Mouse (Mus musculus) urinary bladder, postnatal 14 days (tissue): ENCODE measurements at regions not wholly inside any gene's neighbourhood (a gene's known extent, or its start where the extent isn't known, plus 50 kb on each side); places are given as distances from the start of the nearest gene placed in this dataset.

Experiments used
- DNase-seq: peaks from one replicate; pipeline ENCODE4 v3.0.0; 2021; ENCODE audit warnings: low spot score

DNA sequence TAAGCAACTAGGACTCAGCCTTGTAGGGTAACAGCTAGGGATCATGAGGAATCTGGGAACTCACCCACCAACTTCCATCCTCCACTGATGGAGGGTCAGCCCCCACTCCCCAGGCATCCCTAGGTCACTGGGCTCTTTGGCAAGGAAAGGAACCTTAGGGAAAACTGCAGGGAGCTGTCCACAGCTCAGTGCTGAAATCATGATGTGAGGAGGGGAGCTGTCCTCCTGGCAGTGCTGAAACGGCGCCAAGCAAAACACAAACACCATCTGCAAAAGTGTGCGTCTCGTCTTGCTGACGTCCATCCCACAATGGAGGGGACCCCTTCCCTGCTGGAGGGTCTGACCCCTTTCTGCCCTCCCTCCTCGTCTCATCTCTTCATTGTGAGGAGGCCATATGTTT, 68.6 kb upstream of the Rph3a start:
- DNase-seq: peak; percentile 64

DNA sequence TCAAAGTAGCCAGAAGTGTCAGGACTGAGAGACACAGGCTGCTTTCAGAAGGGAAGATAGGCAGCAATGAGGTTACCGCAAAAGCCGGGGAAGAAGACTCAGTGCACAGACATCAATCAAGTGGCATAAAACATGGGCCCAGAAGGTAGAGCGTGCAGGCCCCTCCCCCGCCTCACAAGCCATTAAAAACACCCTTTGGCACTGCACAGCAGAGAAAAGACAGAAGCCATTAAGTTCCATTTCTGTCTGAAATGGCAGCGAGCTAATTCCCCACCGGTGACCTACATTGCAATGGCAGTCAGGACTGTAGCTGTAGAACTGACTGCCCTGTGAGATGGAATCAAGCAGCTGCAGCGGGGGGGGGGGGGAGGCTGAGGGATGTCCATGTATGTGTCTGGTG, 66.8 kb upstream of the Rph3a start:
- DNase-seq: no peak

DNA sequence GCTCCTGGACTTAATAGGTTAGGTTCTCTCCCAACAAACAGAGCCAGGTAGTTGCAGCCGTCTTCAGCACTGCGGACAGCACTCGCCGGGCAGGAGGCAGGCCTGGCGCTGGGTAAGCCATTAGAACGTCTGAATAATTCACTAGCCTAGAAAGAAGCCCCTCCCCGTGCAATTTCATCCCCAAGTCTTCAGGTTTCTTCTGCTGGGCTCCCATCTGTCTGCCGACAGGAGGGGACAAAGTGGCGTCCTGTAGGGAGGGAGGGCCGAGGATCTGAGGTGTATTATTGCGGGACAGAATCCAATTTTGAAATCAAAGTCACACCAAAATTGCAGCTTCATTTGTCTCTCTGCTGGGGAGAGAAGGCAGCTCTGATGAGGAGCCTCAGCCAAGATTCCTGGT, 58.9 kb upstream of the Rph3a start:
- peak; percentile 8 for DNase-seq

DNA sequence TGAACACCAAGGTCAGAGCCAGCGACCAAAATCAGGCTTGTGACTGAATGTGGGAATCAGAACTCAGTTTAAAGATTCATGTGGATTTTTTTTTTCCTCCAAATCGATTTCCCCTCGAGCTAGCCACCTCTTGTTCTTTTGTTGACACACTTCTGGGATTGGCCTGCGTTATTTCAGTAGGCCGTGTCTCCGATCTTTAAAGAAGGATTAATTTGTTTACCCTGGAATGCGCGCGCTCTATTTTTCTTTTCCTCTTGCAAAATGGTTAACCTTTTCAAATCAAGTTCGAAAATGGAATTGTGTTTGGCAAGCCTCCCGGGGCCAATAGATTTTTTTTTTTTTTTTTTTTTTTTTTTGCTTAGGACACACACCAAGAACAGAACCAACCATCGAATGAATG, 54.8 kb upstream of the Rph3a start:
- no peak for DNase-seq

DNA sequence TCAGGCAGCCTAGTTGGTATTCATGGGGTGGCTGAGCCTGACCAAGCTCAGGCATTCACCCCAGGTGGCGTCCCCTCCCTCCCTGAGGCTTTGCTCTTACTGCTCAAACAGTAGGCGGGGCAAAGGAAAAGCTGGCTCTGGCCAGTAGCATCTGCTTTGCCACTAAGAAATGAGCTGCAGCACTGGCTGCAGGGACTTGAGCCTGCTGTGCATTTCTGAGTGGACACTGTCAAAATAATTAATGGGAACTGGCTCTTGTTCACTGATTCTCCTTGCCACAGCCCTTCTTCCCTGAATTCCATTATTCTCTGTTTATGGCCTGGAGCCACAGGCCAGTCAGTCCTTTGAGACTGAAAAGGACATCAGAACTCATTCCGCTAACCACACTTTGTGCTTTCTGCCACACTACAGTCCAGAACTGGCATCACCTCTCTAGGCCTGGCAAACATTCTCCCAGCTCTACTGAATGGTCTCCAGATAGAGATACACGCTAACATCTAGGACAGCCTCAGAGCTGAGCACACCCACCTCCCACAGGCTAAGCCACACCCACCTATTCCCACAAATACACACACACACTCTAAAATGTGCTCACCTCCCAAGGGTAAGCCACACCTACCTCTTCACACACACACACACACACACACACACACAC, 53.2 kb upstream of the Rph3a start:
- DNase-seq: no peak

DNA sequence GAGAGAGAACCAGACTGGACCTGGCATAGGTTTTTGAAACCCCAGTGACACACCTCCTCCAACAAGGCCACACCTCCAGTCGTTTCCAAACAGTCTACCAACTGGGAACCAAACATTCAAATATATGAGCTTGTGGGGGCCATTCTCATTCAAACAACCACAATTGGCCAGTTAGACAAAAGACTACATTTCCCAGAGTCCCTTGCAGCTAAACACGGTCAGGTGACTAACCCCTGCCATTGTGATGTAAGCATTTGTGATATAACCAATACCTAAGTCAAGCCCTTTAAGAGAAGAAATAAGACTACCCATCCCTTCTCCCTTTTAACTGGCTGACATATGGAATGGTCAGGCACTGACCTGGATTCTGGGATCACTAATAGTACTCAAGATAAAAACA, 51.8 kb upstream of the Rph3a start:
- no peak for DNase-seq
